Mouse (Mus musculus) hindbrain, embryonic 15.5 days (tissue): ENCODE measurements around the gene Slk. TPM values are rescaled to one million over a fixed set of nuclear protein-coding genes. Genes with fewer than 3 reads are reported as not detected.
A peak's percentile ranks its signal among the peaks of the same experiment; 100 is the strongest.

ENCODE experiments used
- ATAC-seq: fragments of 200-750 bp; cut with Nextera tagmentation; 2 replicates; pipeline ENCODE4 v1.8.0; 2017; ENCODE audit warnings: low read depth, moderate number of reproducible peaks, moderate TSS enrichment; ENCODE audit not compliant: low FRiP score
- H3K27ac ChIP-seq: fragments of 300-500 bp; sonication (generic); replicated peaks from 2 replicates; pipeline ENCODE4 v1.5.1; 2015; ENCODE audit warnings: mild to moderate bottlenecking, inconsistent platforms
- H3K27me3 ChIP-seq: fragments of 300-500 bp; sonication (generic); 2 replicates; pipeline ENCODE4 v1.6.1; 2015; ENCODE audit warnings: control low read depth, inconsistent platforms
- H3K36me3 ChIP-seq: fragments of 300-500 bp; sonication (generic); 2 replicates; pipeline ENCODE4 v1.6.1; 2015; ENCODE audit warnings: control low read depth, inconsistent platforms
- H3K4me1 ChIP-seq: fragments of 300-500 bp; sonication (generic); replicated peaks from 2 replicates; pipeline ENCODE4 v1.6.1; 2015; ENCODE audit warnings: control low read depth, inconsistent platforms
- H3K4me2 ChIP-seq: fragments of 300-500 bp; sonication (generic); 2 replicates; pipeline ENCODE4 v1.6.1; 2015; ENCODE audit warnings: moderate library complexity, mild to moderate bottlenecking, inconsistent platforms
- H3K4me3 ChIP-seq: fragments of 300-500 bp; sonication (generic); 2 replicates; pipeline ENCODE4 v1.5.1; 2015; ENCODE audit warnings: mild to moderate bottlenecking, inconsistent platforms
- H3K9ac ChIP-seq: fragments of 300-500 bp; sonication (generic); 2 replicates; pipeline ENCODE4 v1.6.1; 2015; ENCODE audit warnings: inconsistent platforms
- H3K9me3 ChIP-seq: fragments of 300-500 bp; sonication (generic); 2 replicates; pipeline ENCODE4 v1.6.1; 2016; ENCODE audit warnings: control low read depth, inconsistent platforms
- WGBS: fragments of 180-500 bp; shearing (Covaris S2); methylation state at CpG from one replicate; pipeline ENCODE4 v1.1.7; 2015; 5-methylcytosine and 5-hydroxymethylcytosine counted together
- polyA plus RNA-seq: library from polyadenylated mRNA; unstranded; fragments of >200 nt; fragmentation: Nextera tagmentation; extraction: Ambion mirVana; gene quantifications from 2 replicates; pipeline ENCODE4 v1.2.1, GENCODE M21; 2015

Gene Slk
- polyA plus RNA-seq: 5.9 and 6.5 TPM in 2 replicates

GRCm38 (mm10) chr19:47579225-47579787 lies at the start of gene Slk:
TSS of gene Slk (plus strand) at chr19:47579678.
- Histone ChIP-seq H3K4me1 (peaks cover 23% of the 10 kb centered on the region), H3K4me2 (peak within 1 kb of the TSS; percentile 98), H3K9ac (peak within 1 kb of the TSS; percentile 80), H3K9me3 (no peaks in the 10 kb centered on the region), H3K36me3 (no peaks in the 10 kb centered on the region), H3K27ac (peak within 1 kb of the TSS; percentile 93), H3K27me3 (no peaks in the 10 kb centered on the region), H3K4me3 (peak within 1 kb of the TSS; percentile 86)
- WGBS: under 1% methylated on average over 75 of the region's 83 CpGs
- ATAC-seq: peak; percentile 94

- Histone ChIP-seq H3K27me3 (no peaks in the 10 kb centered on the region), H3K36me3 (no peaks in the 10 kb centered on the region), H3K27ac (no peak overlapping the region), H3K4me3 (no peak overlapping the region), H3K9ac (no peak overlapping the region), H3K4me2 (no peak overlapping the region), H3K9me3 (no peaks in the 10 kb centered on the region), H3K4me1 (peaks cover 5% of the 10 kb centered on the region)
- 90% methylated on average over 5 of the region's 5 CpGs for WGBS
- no peak for ATAC-seq
Observed at GRCm38 (mm10) chr19:47531309-47531708, 48.2 kb upstream of the Slk start.

GRCm38 (mm10) chr19:47532449-47532848 lies 47.0 kb upstream of the Slk start:
- no peak for ATAC-seq
- Histone ChIP-seq H3K4me1 (peaks cover 10% of the 10 kb centered on the region), H3K27ac (no peak overlapping the region), H3K4me3 (no peak overlapping the region), H3K9me3 (no peaks in the 10 kb centered on the region), H3K36me3 (no peaks in the 10 kb centered on the region), H3K27me3 (no peaks in the 10 kb centered on the region), H3K9ac (no peak overlapping the region), H3K4me2 (no peak overlapping the region)
- 89% methylated on average over 3 of the region's 3 CpGs for WGBS

GRCm38 (mm10) chr19:47534131-47534530 lies 45.3 kb upstream of the Slk start:
- no peak for ATAC-seq

GRCm38 (mm10) chr19:47536521-47537299 lies 42.8 kb upstream of the Slk start:
- H3K9ac ChIP-seq: peak overlapping the region; percentile 58
- 4% methylated on average over 39 of the region's 39 CpGs for WGBS
- H3K27me3 ChIP-seq: no peaks in the 10 kb centered on the region
- H3K27ac ChIP-seq: peak overlapping the region; percentile 83
- H3K36me3 ChIP-seq: no peaks in the 10 kb centered on the region
- peak overlapping the region; percentile 65 for H3K4me3 ChIP-seq
- no peaks in the 10 kb centered on the region for H3K9me3 ChIP-seq
- peaks cover 14% of the 10 kb centered on the region for H3K4me1 ChIP-seq
- peak; percentile 96 for ATAC-seq
- peak overlapping the region; percentile 91 for H3K4me2 ChIP-seq

More at GRCm38 (mm10) chr19:47534131-47534530, 45.3 kb upstream of the Slk start:
- H3K9ac ChIP-seq: no peak overlapping the region
- H3K4me1 ChIP-seq: peaks cover 14% of the 10 kb centered on the region
- no peak overlapping the region for H3K4me3 ChIP-seq
- no peaks in the 10 kb centered on the region for H3K36me3 ChIP-seq
- no peaks in the 10 kb centered on the region for H3K9me3 ChIP-seq
- WGBS: 80% methylated on average over 1 of the region's 1 CpGs
- H3K27me3 ChIP-seq: no peaks in the 10 kb centered on the region
- H3K27ac ChIP-seq: no peak overlapping the region
- H3K4me2 ChIP-seq: no peak overlapping the region

- H3K4me2 ChIP-seq: peak within 1 kb of the TSS; percentile 91
- H3K9ac ChIP-seq: peak within 1 kb of the TSS; percentile 58
- H3K9me3 ChIP-seq: no peaks in the 10 kb centered on the region
- peaks cover 14% of the 10 kb centered on the region for H3K4me1 ChIP-seq
- peak within 1 kb of the TSS; percentile 65 for H3K4me3 ChIP-seq
- H3K27ac ChIP-seq: peak within 1 kb of the TSS; percentile 83
- WGBS: 3% methylated on average over 10 of the region's 10 CpGs
- H3K36me3 ChIP-seq: no peaks in the 10 kb centered on the region
- no peaks in the 10 kb centered on the region for H3K27me3 ChIP-seq
- peak; percentile 50 for ATAC-seq
Observed at GRCm38 (mm10) chr19:47537300-47537792, 42.1 kb upstream of the Slk start, which contains the start of gene Stn1. TSS of gene Stn1 (minus strand) at chr19:47537507.

- H3K9me3 ChIP-seq: no peaks in the 10 kb centered on the region
- H3K27ac ChIP-seq: peak overlapping the region; percentile 83; the same call in 1 of the 2 replicates
- H3K27me3 ChIP-seq: no peaks in the 10 kb centered on the region
- peak overlapping the region; percentile 91 for H3K4me2 ChIP-seq
- H3K9ac ChIP-seq: no peak overlapping the region
- H3K36me3 ChIP-seq: no peaks in the 10 kb centered on the region
- peaks cover 14% of the 10 kb centered on the region for H3K4me1 ChIP-seq
- ATAC-seq: no peak; the same call in 1 of the 2 replicates
- peak overlapping the region; percentile 65 for H3K4me3 ChIP-seq
- 89% methylated on average over 6 of the region's 6 CpGs for WGBS
Observed at GRCm38 (mm10) chr19:47537879-47538278, 41.6 kb upstream of the Slk start.

- no peak for ATAC-seq
- Histone ChIP-seq H3K4me2 (no peak overlapping the region), H3K9me3 (no peaks in the 10 kb centered on the region), H3K4me1 (peaks cover 14% of the 10 kb centered on the region), H3K27me3 (no peaks in the 10 kb centered on the region), H3K4me3 (no peak overlapping the region), H3K27ac (no peak overlapping the region), H3K9ac (no peak overlapping the region), H3K36me3 (no peaks in the 10 kb centered on the region)
- 21% methylated on average over 6 of the region's 6 CpGs for WGBS
Observed at GRCm38 (mm10) chr19:47538801-47539200, 40.7 kb upstream of the Slk start.

GRCm38 (mm10) chr19:47542441-47542840 lies 37.0 kb upstream of the Slk start:
- H3K27me3 ChIP-seq: no peaks in the 10 kb centered on the region
- H3K27ac ChIP-seq: no peak overlapping the region
- no peaks in the 10 kb centered on the region for H3K36me3 ChIP-seq
- no peak overlapping the region for H3K4me2 ChIP-seq
- H3K9me3 ChIP-seq: no peaks in the 10 kb centered on the region
- peaks cover 7% of the 10 kb centered on the region for H3K4me1 ChIP-seq
- no peak for ATAC-seq
- no peak overlapping the region for H3K4me3 ChIP-seq
- WGBS: 71% methylated on average over 7 of the region's 7 CpGs
- no peak overlapping the region for H3K9ac ChIP-seq

GRCm38 (mm10) chr19:47545055-47545454 lies 34.4 kb upstream of the Slk start:
- Histone ChIP-seq H3K4me3 (no peak overlapping the region), H3K4me1 (peaks cover 3% of the 10 kb centered on the region), H3K4me2 (no peak overlapping the region), H3K9me3 (no peaks in the 10 kb centered on the region), H3K9ac (no peak overlapping the region), H3K27ac (no peak overlapping the region), H3K36me3 (no peaks in the 10 kb centered on the region), H3K27me3 (no peaks in the 10 kb centered on the region)
- WGBS: 52% methylated on average over 3 of the region's 3 CpGs
- ATAC-seq: no peak

GRCm38 (mm10) chr19:47545528-47545927 lies 34.0 kb upstream of the Slk start:
- Histone ChIP-seq H3K27ac (no peak overlapping the region), H3K4me1 (peaks cover 3% of the 10 kb centered on the region), H3K9ac (no peak overlapping the region), H3K27me3 (no peaks in the 10 kb centered on the region), H3K4me3 (no peak overlapping the region), H3K4me2 (no peak overlapping the region), H3K9me3 (no peaks in the 10 kb centered on the region), H3K36me3 (no peaks in the 10 kb centered on the region)
- peak; percentile 38; the same call in 1 of the 2 replicates for ATAC-seq

GRCm38 (mm10) chr19:47548432-47549076 lies 30.9 kb upstream of the Slk start:
- no peaks in the 10 kb centered on the region for H3K36me3 ChIP-seq
- H3K9me3 ChIP-seq: no peaks in the 10 kb centered on the region
- H3K4me1 ChIP-seq: peaks cover 3% of the 10 kb centered on the region
- no peak for ATAC-seq
- H3K27me3 ChIP-seq: no peaks in the 10 kb centered on the region
- no peak overlapping the region for H3K27ac ChIP-seq
- H3K4me2 ChIP-seq: no peak overlapping the region
- WGBS: 92% methylated on average over 11 of the region's 11 CpGs
- H3K9ac ChIP-seq: no peak overlapping the region
- H3K4me3 ChIP-seq: no peak overlapping the region
